Mouse (Mus musculus) urinary bladder, adult 2 months (tissue): ENCODE results near the gene Srpx2. TPM values are rescaled to one million over a fixed set of nuclear protein-coding genes. Genes with fewer than 3 reads are reported as not detected.

Experiments
- polyA plus RNA-seq: library from polyadenylated mRNA; depleted of rRNA; stranded (reverse); fragments of >200 nt; gene quantifications from 2 replicates; pipeline ENCODE4 v1.2.3, GENCODE M21; 2012; rRNA removed

The Srpx2 gene
- polyA plus RNA-seq, 1 experiment, result 7.7 TPM

Other genes with a start within 250 kb of the Srpx2 start
- gene Pcdh19, start 219.4 kb upstream of the Srpx2 start, polyA plus RNA-seq, result 1.4 and 1.9 TPM in 2 replicates
- 0.10 TPM in 1 of 2 replicates, not detected in the other for gene Tnmd, start 57.4 kb upstream of the Srpx2 start, polyA plus RNA-seq
- gene Tspan6, start 10.0 kb upstream of the Srpx2 start, polyA plus RNA-seq, result 83.6 and 111 TPM in 2 replicates
- gene Sytl4, start 73.4 kb downstream of the Srpx2 start, polyA plus RNA-seq, result 6.8 and 6.9 TPM in 2 replicates
- gene Cstf2, start 150.8 kb downstream of the Srpx2 start, polyA plus RNA-seq, result 11.5 and 13.0 TPM in 2 replicates